Mouse (Mus musculus) MEL-GATA-1-ER (cell line): ENCODE measurements around the gene Il9r.

Experiments
- DNase-seq: peaks from one replicate; pipeline ENCODE4 v3.0.0-alpha.2; 2012; ENCODE audit warnings: low read depth; ENCODE audit errors: extremely low read depth

Gene Il9r

GRCm38 (mm10) chr11:32160341-32160740 lies 39.7 kb downstream of the Il9r start:
- DNase-seq, result no peak

- DNase-seq, result no peak
These were observed 40.9 kb downstream of the Il9r start for GRCm38 (mm10) chr11:32159176-32159575.

- DNase-seq, result no peak
These were observed 42.1 kb downstream of the Il9r start for GRCm38 (mm10) chr11:32157791-32158594.

- DNase-seq, result no peak
These were observed 43.0 kb downstream of the Il9r start for GRCm38 (mm10) chr11:32156854-32157630.

GRCm38 (mm10) chr11:32153216-32153615 lies 46.9 kb downstream of the Il9r start:
- no peak for DNase-seq

- no peak for DNase-seq
These were observed 47.3 kb downstream of the Il9r start for GRCm38 (mm10) chr11:32152814-32153213.

- no peak for DNase-seq
These were observed 48.8 kb downstream of the Il9r start for GRCm38 (mm10) chr11:32151243-32151642.

GRCm38 (mm10) chr11:32149605-32150004 lies 50.5 kb downstream of the Il9r start:
- no peak for DNase-seq

GRCm38 (mm10) chr11:32142771-32143170 lies 57.3 kb downstream of the Il9r start:
- DNase-seq, result no peak

GRCm38 (mm10) chr11:32141627-32142586 lies 58.2 kb downstream of the Il9r start:
- DNase-seq, result no peak

- peak; percentile 37 for DNase-seq
These were observed 59.0 kb downstream of the Il9r start for GRCm38 (mm10) chr11:32141034-32141433.

- DNase-seq, result no peak
These were observed 60.5 kb downstream of the Il9r start for GRCm38 (mm10) chr11:32139528-32139961.

GRCm38 (mm10) chr11:32138614-32138964 lies 61.5 kb downstream of the Il9r start:
- DNase-seq, result no peak

GRCm38 (mm10) chr11:32137719-32138613 lies 62.1 kb downstream of the Il9r start:
- no peak for DNase-seq
